Mouse (Mus musculus) midbrain, embryonic 12.5 days (tissue): ENCODE data around the gene Csmd2. TPM values are rescaled to one million over a fixed set of nuclear protein-coding genes. Genes with fewer than 3 reads are reported as not detected.

Experiments used
- ATAC-seq: fragments of 200-750 bp; cut with Nextera tagmentation; 2 replicates; pipeline ENCODE4 v1.8.0; 2017; ENCODE audit warnings: low read depth, moderate TSS enrichment, moderate library complexity; ENCODE audit not compliant: low FRiP score
- H3K27ac ChIP-seq: fragments of 300-500 bp; sonication (generic); replicated peaks from 2 replicates; pipeline ENCODE4 v1.5.1; 2016; ENCODE audit warnings: mild to moderate bottlenecking
- H3K27me3 ChIP-seq: fragments of 300-500 bp; sonication (generic); 2 replicates; pipeline ENCODE4 v1.6.1; 2016; ENCODE audit warnings: mild to moderate bottlenecking
- H3K36me3 ChIP-seq: fragments of 300-500 bp; sonication (generic); 2 replicates; pipeline ENCODE4 v1.6.1; 2016
- H3K4me1 ChIP-seq: fragments of 300-500 bp; sonication (generic); 2 replicates; pipeline ENCODE4 v1.6.1; 2016
- H3K4me2 ChIP-seq: fragments of 300-500 bp; sonication (generic); replicated peaks from 2 replicates; pipeline ENCODE4 v1.6.1; 2016; ENCODE audit warnings: mild to moderate bottlenecking, moderate library complexity
- H3K4me3 ChIP-seq: fragments of 300-500 bp; sonication (generic); 2 replicates; pipeline ENCODE4 v1.5.1; 2016; ENCODE audit warnings: mild to moderate bottlenecking
- H3K9ac ChIP-seq: fragments of 300-500 bp; sonication (generic); replicated peaks from 2 replicates; pipeline ENCODE4 v1.6.1; 2016; ENCODE audit warnings: mild to moderate bottlenecking, moderate library complexity
- H3K9me3 ChIP-seq: fragments of 300-500 bp; sonication (generic); 2 replicates; pipeline ENCODE4 v1.6.1; 2016; ENCODE audit warnings: mild to moderate bottlenecking
- WGBS: fragments of 180-500 bp; shearing (Covaris S2); methylation state at CpG from one replicate; pipeline ENCODE4 v1.1.7; 2016; 5-methylcytosine and 5-hydroxymethylcytosine counted together
- polyA plus RNA-seq: library from polyadenylated mRNA; unstranded; fragments of >200 nt; fragmentation: Nextera tagmentation; extraction: Ambion mirVana; gene quantifications from 2 replicates; pipeline ENCODE4 v1.2.1, GENCODE M21; 2016

The Csmd2 gene
- polyA plus RNA-seq, 1 experiment from 2014 or later, result 5.6 TPM

GRCm38 (mm10) chr4:128442791-128443190 is 455.1 kb downstream of the Csmd2 start:
- no peak for ATAC-seq
- H3K4me3 ChIP-seq, result no peak overlapping the region
- H3K9ac ChIP-seq, result no peak overlapping the region
- no peaks in the 10 kb centered on the region for H3K27me3 ChIP-seq
- H3K4me2 ChIP-seq, result no peak overlapping the region
- no peak overlapping the region for H3K27ac ChIP-seq
- WGBS, result 81% methylated on average over 8 of the region's 8 CpGs
- no peaks in the 10 kb centered on the region for H3K9me3 ChIP-seq
- H3K4me1 ChIP-seq, result 0 out of 2 replicates have a peak, but pooled peaks cover 5% of the 10 kb centered on the region
- H3K36me3 ChIP-seq, result no peaks in the 10 kb centered on the region

GRCm38 (mm10) chr4:128445514-128446260 is 458.0 kb downstream of the Csmd2 start:
- H3K4me2 ChIP-seq, result no peak overlapping the region
- ATAC-seq, result no peak
- no peaks in the 10 kb centered on the region for H3K36me3 ChIP-seq
- no peaks in the 10 kb centered on the region for H3K27me3 ChIP-seq
- H3K4me1 ChIP-seq, result peaks cover 11% of the 10 kb centered on the region
- 57% methylated on average over 15 of the region's 15 CpGs for WGBS
- no peaks in the 10 kb centered on the region for H3K9me3 ChIP-seq
- no peak overlapping the region for H3K4me3 ChIP-seq
- H3K27ac ChIP-seq, result peak overlapping the region; percentile 40; the same call in 1 of the 2 replicates
- H3K9ac ChIP-seq, result no peak overlapping the region

GRCm38 (mm10) chr4:128448831-128449431 is 461.3 kb downstream of the Csmd2 start:
- no peak for ATAC-seq
- Histone ChIP-seq H3K9ac (no peak overlapping the region), H3K27ac (0 out of 2 replicates have a peak overlapping the region, but pooled peaks have one; percentile 15), H3K27me3 (no peaks in the 10 kb centered on the region), H3K4me1 (peaks cover 20% of the 10 kb centered on the region), H3K9me3 (no peaks in the 10 kb centered on the region), H3K4me2 (no peak overlapping the region), H3K4me3 (no peak overlapping the region), H3K36me3 (no peaks in the 10 kb centered on the region)
- 77% methylated on average over 12 of the region's 12 CpGs for WGBS

- no peak overlapping the region for H3K4me2 ChIP-seq
- no peak overlapping the region for H3K9ac ChIP-seq
- H3K36me3 ChIP-seq, result no peaks in the 10 kb centered on the region
- peaks cover 20% of the 10 kb centered on the region for H3K4me1 ChIP-seq
- 93% methylated on average over 8 of the region's 8 CpGs for WGBS
- H3K27ac ChIP-seq, result no peak overlapping the region
- no peak for ATAC-seq
- no peaks in the 10 kb centered on the region for H3K27me3 ChIP-seq
- H3K4me3 ChIP-seq, result no peak overlapping the region
- H3K9me3 ChIP-seq, result no peaks in the 10 kb centered on the region
Measured at GRCm38 (mm10) chr4:128450137-128450536, 462.5 kb downstream of the Csmd2 start.

- no peak overlapping the region for H3K9ac ChIP-seq
- H3K36me3 ChIP-seq, result no peaks in the 10 kb centered on the region
- no peak overlapping the region for H3K4me3 ChIP-seq
- peak overlapping the region; percentile 52; the same call in 1 of the 2 replicates for H3K27ac ChIP-seq
- H3K27me3 ChIP-seq, result no peaks in the 10 kb centered on the region
- H3K9me3 ChIP-seq, result no peaks in the 10 kb centered on the region
- 52% methylated on average over 8 of the region's 8 CpGs for WGBS
- H3K4me1 ChIP-seq, result peaks cover 15% of the 10 kb centered on the region
- no peak overlapping the region for H3K4me2 ChIP-seq
- ATAC-seq, result peak; percentile 72
Measured at GRCm38 (mm10) chr4:128450974-128451373, 463.3 kb downstream of the Csmd2 start.

GRCm38 (mm10) chr4:128451383-128451794 is 463.7 kb downstream of the Csmd2 start:
- Histone ChIP-seq H3K4me2 (no peak overlapping the region), H3K9me3 (no peaks in the 10 kb centered on the region), H3K27me3 (no peaks in the 10 kb centered on the region), H3K4me1 (peaks cover 14% of the 10 kb centered on the region), H3K9ac (no peak overlapping the region), H3K36me3 (no peaks in the 10 kb centered on the region), H3K27ac (peak overlapping the region; percentile 52; the same call in 1 of the 2 replicates), H3K4me3 (no peak overlapping the region)
- no peak for ATAC-seq
- 78% methylated on average over 3 of the region's 3 CpGs for WGBS

GRCm38 (mm10) chr4:128466708-128467107 is 479.1 kb downstream of the Csmd2 start:
- H3K27me3 ChIP-seq, result no peaks in the 10 kb centered on the region
- H3K4me3 ChIP-seq, result no peak overlapping the region
- no peak for ATAC-seq
- H3K36me3 ChIP-seq, result no peaks in the 10 kb centered on the region
- H3K4me1 ChIP-seq, result no peaks in the 10 kb centered on the region
- no peak overlapping the region for H3K9ac ChIP-seq
- no peaks in the 10 kb centered on the region for H3K9me3 ChIP-seq
- H3K4me2 ChIP-seq, result no peak overlapping the region
- 95% methylated on average over 4 of the region's 5 CpGs for WGBS
- H3K27ac ChIP-seq, result no peak overlapping the region

GRCm38 (mm10) chr4:128468040-128468439 is 480.4 kb downstream of the Csmd2 start:
- no peaks in the 10 kb centered on the region for H3K9me3 ChIP-seq
- ATAC-seq, result no peak
- no peak overlapping the region for H3K4me3 ChIP-seq
- no peaks in the 10 kb centered on the region for H3K4me1 ChIP-seq
- H3K4me2 ChIP-seq, result no peak overlapping the region
- no peaks in the 10 kb centered on the region for H3K36me3 ChIP-seq
- H3K27me3 ChIP-seq, result no peaks in the 10 kb centered on the region
- no peak overlapping the region for H3K27ac ChIP-seq
- no peak overlapping the region for H3K9ac ChIP-seq
- WGBS, result 83% methylated on average over 1 of the region's 1 CpGs

- no peaks in the 10 kb centered on the region for H3K27me3 ChIP-seq
- H3K4me1 ChIP-seq, result no peaks in the 10 kb centered on the region
- no peak overlapping the region for H3K4me2 ChIP-seq
- no peaks in the 10 kb centered on the region for H3K36me3 ChIP-seq
- H3K4me3 ChIP-seq, result no peak overlapping the region
- ATAC-seq, result no peak
- no peak overlapping the region for H3K27ac ChIP-seq
- 72% methylated on average over 5 of the region's 5 CpGs for WGBS
- H3K9me3 ChIP-seq, result no peaks in the 10 kb centered on the region
- H3K9ac ChIP-seq, result no peak overlapping the region
Measured at GRCm38 (mm10) chr4:128476249-128476648, 488.6 kb downstream of the Csmd2 start.

GRCm38 (mm10) chr4:128483891-128484290 is 496.2 kb downstream of the Csmd2 start:
- Histone ChIP-seq H3K27me3 (no peaks in the 10 kb centered on the region), H3K4me3 (no peak overlapping the region), H3K36me3 (no peaks in the 10 kb centered on the region), H3K4me1 (0 out of 2 replicates have a peak, but pooled peaks cover 2% of the 10 kb centered on the region), H3K9ac (no peak overlapping the region), H3K9me3 (no peaks in the 10 kb centered on the region), H3K4me2 (no peak overlapping the region), H3K27ac (no peak overlapping the region)
- no peak for ATAC-seq
- 86% methylated on average over 7 of the region's 7 CpGs for WGBS

GRCm38 (mm10) chr4:128484679-128485078 is 497.0 kb downstream of the Csmd2 start:
- Histone ChIP-seq H3K4me1 (0 out of 2 replicates have a peak, but pooled peaks cover 2% of the 10 kb centered on the region), H3K4me3 (no peak overlapping the region), H3K9ac (no peak overlapping the region), H3K4me2 (no peak overlapping the region), H3K27ac (no peak overlapping the region), H3K27me3 (no peaks in the 10 kb centered on the region), H3K9me3 (no peaks in the 10 kb centered on the region), H3K36me3 (no peaks in the 10 kb centered on the region)
- WGBS, result 67% methylated on average over 2 of the region's 2 CpGs
- ATAC-seq, result no peak

- no peak for ATAC-seq
- 83% methylated on average over 11 of the region's 11 CpGs for WGBS
Measured at GRCm38 (mm10) chr4:128489521-128490100, 502.0 kb downstream of the Csmd2 start.

More at GRCm38 (mm10) chr4:128489521-128490100, 502.0 kb downstream of the Csmd2 start:
- peaks cover 14% of the 10 kb centered on the region; the same call in 1 of the 2 replicates for H3K4me1 ChIP-seq
- H3K36me3 ChIP-seq, result no peaks in the 10 kb centered on the region
- no peak overlapping the region for H3K4me3 ChIP-seq
- no peaks in the 10 kb centered on the region for H3K9me3 ChIP-seq
- H3K4me2 ChIP-seq, result no peak overlapping the region
- no peak overlapping the region for H3K27ac ChIP-seq
- no peak overlapping the region for H3K9ac ChIP-seq
- no peaks in the 10 kb centered on the region for H3K27me3 ChIP-seq
